Mouse (Mus musculus) small intestine, adult 2 months (tissue): ENCODE results near the gene Olfr902.

Experiments
- CTCF ChIP-seq: fragments of 200-500 bp; IDR thresholded peaks from 2 replicates; pipeline ENCODE4 v1.5.1; 2012; ENCODE audit warnings: low read depth, mild to moderate bottlenecking, control low read depth, inconsistent platforms, low read length, moderate library complexity, mixed read lengths; ENCODE audit not compliant: insufficient replicate concordance, insufficient read length; ENCODE audit errors: extremely low read depth
- POLR2A ChIP-seq: fragments of 200-500 bp; IDR thresholded peaks from 2 replicates; pipeline ENCODE4 v1.6.1; 2012; ENCODE audit warnings: low read depth, mild to moderate bottlenecking, control low read depth, inconsistent platforms, low read length, moderate library complexity

DNA sequence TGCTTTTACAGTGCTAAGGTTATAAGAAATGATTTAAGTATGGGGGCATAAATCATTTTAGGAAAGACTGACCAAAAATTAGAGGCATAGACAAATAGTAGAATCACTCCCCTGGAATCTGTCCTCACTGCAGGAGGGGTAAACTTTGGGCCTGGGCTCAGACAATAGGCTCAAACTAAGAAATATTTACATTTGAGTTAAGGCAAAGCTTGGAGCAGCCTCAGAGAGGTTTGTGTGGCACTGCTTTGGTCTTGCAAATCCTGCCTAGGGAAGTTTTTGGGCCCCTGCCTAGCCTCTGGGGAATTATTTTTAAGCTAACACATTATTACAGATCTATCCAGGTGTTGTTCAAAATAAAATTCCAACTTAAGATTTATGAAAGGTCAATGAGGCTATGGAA, 23.7 kb upstream of the Olfr902 start:
- no peak for TF ChIP-seq CTCF
- TF ChIP-seq POLR2A = no peak
